Mouse (Mus musculus) adrenal gland, postnatal 14 days (tissue): ENCODE measurements around the gene St3gal6. TPM values are rescaled to one million over a fixed set of nuclear protein-coding genes. Genes with fewer than 3 reads are reported as not detected.

Experiments used
- DNase-seq: peaks from one replicate; pipeline ENCODE4 v3.0.0; 2021; ENCODE audit warnings: mixed read lengths
- long read RNA-seq, 2 experiments: library from polyadenylated mRNA; stranded (forward); transcript quantifications; one replicate each; pipeline ENCODE4 v2.0.0; 2021
- total RNA-seq: library from RNA; stranded (reverse); gene quantifications from 2 replicates; pipeline ENCODE4 v1.2.3, GENCODE M21; 2021

The St3gal6 gene
- 21.9 and 35.0 TPM in 2 replicates for total RNA-seq
- long read RNA-seq, experiment 1, full-length matches to known transcripts, result 1 of 4 reads
- long read RNA-seq, experiment 1, partial matches to known transcripts, result 1 of 4 reads
- long read RNA-seq, experiment 1, other reads (novel, unspliced or antisense), result 2 of 4 reads
- long read RNA-seq, experiment 2, full-length matches to known transcripts, result 4 of 7 reads
- long read RNA-seq, experiment 2, partial matches to known transcripts, result 1 of 7 reads
- long read RNA-seq, experiment 2, other reads (novel, unspliced or antisense), result 2 of 7 reads

DNA sequence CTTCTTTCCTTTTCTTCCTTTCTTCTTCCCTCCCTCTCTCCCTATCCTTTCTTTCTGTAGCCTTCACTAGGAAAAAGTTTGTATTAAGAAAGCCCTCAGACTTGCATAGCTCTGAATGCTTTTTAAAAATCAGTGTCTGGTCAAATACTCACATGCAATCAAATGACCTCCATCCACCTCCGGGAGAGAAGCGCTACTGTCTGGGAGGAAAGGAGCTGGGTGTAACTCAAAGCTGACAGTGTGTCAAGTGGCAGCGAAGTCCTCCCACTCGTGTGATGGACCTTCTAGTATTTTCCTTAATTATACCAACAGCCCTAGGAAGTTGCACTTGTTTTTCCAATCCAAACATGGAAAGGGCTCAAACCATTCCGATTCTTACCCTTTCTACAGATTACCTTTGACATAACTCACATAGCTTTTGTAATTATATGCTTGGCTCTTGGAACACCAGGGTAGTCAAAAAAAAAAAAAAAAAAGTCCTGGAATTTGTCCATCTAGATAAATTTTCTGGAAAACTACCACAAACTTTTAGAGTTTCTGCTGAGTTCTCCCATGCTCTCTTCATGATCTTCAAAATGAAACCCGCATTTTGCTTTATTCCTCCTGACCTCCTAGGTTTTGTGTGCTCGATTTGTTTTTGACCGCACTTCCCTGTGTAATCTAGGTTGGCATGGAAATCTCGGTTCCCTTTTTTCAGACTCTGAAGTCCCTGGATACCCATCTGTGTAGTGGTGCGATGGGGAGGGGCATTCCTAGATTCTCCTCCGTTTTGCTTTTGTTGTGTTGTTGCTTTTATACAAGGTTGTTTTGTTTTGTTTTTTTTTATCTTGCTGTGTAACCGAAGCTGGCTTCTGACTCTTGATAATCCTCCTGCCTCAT lies at the start of gene St3gal6:
Gene St3gal6, minus strand, starts transcription at position 272 of the 879 bp plus-strand sequence.
- DNase-seq, result no peak

DNA sequence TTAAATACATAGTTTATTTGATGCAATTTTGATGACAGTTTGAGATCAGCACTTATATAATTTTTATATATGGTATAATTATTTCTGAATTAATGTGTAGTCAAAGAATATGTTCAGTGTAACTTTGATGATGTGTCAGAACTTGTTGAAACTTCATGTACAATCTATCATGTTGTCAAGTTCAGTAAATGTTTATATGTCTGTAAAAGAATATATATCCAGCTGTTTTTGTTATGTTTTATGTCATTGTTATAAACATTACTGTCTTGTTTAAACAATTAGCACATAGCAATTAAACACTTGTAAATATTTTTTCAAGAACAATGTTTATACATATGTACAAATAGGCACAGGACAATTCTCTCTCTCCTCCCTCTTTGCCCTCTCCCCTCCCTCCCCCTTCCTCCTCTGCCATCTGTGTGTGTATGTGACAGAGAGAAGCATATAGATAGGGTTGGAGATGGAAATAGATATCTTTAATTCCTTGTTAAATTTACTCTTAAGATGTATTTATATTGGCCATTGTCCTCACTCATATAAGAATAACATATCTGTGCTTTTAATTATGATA lies 46.7 kb upstream of the St3gal6 start:
- no peak for DNase-seq

DNA sequence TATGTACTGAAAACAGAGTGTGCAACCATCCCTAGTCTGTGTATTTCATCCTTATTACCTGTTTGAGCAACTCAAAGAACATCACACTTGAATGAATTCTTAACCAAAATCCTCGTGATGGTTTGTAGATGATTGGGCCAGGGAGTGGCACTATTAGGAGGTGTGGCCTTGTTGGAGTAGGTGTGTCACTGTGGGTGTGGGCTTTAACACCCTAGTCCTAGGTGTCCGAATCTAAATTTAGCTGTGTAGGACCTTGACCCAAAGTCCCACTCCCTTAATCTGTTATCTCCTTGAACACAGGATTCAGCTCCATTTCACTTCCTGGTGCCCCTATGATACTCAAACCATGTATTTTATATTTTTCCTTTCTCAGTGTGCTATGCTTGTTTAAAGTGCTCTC lies 37.2 kb upstream of the St3gal6 start:
- DNase-seq, result no peak

DNA sequence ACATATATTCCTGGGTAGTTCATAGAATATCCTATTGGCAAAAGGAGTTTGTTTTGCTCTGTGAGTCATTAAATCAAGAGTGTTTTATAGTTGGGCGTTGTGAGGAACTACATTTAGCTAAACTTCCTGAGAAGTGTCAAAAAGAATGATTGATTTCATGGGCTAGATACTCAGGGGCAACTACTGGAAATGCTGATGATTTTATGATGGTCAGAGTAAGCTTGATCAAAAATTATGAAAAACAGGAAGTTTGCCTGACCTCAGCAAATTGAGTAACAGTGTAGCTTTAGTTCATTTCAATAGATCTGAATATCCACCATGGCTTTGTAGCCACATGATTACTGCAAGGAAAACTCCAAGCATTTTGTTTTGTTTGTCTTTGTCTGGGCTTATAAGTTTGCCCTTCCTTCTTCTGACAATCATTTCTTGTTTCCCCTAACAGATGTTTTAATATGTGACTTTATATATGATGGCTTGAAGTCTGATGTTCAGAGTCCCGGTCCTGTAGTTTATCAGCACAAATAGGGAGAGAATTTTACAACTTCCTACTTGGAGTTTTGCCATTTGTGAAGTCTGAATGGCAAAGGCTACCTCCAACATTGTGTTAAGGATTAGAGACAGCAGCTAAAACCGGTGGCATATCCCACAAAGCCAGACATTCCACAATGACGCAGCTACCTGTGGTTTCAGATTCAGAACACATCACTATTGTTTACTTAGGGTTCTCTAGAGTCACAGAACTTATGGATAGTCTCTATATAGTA lies 32.2 kb upstream of the St3gal6 start:
- DNase-seq, result no peak

DNA sequence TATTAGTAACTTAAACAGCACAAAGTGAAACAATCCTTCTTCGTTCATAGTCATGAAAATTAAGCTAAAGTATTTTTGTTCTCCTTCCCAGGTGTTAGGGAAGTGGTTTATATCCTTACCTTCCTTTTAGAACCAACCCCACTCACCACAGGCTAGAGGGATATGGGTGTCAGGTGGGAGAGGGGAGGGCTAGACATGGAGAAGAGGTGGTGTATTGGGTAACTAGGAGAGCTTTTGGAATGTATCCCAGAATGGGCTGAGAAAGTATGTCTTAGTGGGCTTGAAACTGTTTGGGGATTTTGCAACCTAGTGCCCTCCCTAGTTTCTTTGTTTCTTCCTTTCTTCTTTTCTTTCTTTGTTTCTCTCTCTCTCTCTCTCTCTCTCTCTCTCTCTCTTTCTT lies 30.6 kb upstream of the St3gal6 start:
- DNase-seq, result no peak

DNA sequence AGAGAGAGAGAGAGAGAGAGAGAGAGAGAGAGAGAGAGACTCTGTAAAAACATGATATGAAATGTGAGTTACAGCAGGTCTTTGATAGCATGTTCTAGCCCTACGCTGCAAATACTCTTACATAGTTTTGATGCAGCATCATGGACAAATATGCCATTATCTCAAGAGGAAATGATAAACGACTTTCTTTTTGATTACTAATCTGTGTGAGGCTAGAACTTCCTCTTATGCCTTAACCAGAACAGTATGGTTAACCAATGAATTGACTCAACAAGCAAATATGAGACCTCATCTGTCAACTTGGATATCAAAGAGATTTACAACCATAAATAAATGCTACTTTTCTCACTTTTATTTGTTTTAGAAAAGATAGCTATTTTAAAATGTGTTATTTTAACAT lies 24.0 kb upstream of the St3gal6 start:
- DNase-seq, result no peak

DNA sequence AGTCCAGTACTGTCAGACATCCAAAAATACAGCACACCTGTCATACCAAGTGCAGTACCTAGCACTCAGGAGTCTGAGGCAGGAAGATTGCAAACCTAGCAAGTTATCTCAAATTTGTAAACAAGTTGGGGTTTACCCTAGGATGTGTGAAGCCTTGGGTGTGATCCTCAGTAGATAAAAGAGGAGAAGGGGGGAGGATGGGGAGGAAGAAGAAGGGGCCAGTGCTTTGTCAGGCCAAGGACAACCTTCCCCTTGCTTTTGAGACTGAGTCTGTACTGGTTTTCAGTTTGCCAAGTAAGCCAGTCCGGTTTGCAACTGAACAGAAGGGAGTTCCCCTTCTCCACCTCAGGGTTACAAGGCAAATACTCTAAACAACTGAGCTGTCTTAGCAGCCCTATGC lies 22.1 kb upstream of the St3gal6 start:
- DNase-seq, result no peak

DNA sequence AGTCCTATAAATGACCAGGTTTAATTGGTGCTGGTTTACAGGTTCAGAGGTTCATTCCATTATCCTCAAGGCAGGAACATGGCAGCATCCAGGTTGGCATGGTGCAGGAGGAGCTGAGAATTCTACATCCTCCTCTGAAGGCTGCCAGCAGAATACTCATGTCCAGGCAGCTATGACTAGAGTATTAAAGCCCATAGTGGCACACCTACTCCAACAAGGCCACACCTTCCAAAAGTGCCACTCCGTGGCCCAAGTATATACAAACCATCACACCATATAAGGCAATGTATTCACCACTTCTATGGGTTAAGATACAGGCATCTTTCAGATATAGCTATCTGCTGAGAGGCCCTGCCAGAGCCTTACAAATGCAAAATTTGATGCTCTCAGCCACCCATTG lies 15.4 kb upstream of the St3gal6 start:
- DNase-seq, result no peak

DNA sequence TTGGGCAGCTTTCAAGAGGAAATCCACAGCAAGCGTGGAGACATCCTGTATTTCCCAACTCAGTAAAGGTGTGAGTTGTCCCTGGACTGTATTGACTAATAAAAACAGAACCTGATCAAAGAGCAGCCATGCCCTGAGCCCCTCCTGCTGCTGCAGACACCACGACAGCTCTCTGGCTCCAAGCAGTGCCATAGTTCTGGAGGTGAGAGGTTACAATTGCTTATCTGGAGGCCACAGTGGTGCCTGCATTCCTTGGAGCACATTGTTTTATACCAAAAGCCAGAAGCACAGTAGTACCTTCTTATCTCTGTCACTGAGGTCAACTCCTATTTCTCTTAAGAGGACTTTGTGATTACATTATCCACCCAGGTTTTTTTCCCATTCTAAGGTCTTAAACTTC lies 15.0 kb upstream of the St3gal6 start:
- DNase-seq, result no peak

DNA sequence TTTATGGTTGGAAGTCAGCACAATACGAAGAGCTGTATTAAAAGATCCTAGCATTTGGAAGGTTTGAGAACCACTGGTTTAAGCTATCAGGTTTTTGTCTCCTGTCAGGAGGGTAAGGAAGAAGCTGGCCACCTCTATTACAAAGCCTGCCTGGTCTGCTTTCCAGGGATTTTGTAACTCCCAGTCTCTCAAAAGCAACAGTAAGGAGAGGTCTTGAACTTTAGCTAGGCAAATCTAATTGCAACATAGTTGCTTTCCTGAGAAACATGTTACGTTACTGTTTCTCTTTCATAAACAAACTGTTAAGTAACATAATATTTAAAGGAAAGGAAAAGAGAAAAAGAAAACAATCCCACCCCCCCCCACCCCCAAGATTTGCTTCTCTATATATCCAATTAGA lies 12.0 kb upstream of the St3gal6 start:
- DNase-seq, result no peak

DNA sequence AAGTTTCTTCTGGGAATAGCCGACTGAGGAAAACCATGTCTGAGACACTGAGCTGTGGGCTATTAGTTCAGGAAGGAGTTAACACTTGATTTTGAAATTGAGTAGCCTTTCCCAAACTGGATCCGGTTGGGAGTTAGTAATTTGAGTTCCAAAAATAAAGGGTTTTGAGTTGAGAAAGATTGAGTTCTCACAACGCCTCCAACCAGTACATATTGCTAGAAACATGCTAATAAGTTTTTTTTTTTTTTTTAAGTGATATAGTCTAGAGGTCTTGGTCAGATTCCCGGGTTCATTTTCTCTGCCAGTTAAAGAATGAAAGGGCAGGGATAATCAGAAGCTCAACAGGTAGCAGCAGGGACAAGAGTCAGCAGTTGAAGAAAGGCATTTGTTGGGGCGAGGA lies 11.2 kb upstream of the St3gal6 start:
- no peak for DNase-seq

DNA sequence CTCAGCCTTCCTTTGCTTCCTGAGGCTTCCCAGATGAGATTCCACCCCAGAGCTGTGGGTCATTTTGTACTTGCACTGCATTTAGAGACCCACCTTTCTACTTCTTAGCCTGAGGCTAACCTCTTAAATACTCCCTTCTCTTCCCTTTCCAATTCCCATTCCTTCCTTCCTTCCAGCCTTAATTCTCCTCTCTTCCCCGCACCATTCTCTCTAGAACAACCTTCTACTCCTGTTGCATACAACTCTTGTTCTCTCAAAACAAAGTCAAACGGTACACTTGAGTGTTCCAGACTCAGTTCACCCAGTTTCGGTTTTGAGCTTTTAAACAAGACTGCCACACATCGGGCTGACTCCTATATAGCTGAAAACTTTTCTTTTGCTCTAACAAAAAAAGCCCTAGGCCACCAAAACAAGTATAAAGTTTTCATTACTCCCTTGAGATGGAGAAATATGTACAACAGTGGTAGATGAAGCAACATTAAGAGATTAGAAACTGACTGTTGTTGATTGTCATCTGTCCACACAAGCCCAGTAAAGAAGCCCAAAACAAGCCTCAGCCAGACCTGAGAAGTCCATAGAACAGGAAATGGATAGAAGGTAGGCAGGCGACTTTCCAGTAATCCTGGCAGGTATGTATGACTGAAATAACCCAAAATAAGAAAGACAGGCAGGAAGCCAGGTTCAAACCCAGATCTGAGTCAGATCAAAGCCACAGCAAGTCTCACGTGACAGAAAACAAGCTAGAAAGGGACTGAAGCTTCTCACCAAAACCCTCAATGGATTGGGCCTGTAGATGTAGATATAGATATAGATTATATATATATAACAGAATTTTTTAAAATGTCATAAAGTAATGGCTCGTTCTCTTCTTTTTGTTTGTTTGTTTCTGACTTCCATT lies 10.5 kb upstream of the St3gal6 start:
- DNase-seq, result no peak

DNA sequence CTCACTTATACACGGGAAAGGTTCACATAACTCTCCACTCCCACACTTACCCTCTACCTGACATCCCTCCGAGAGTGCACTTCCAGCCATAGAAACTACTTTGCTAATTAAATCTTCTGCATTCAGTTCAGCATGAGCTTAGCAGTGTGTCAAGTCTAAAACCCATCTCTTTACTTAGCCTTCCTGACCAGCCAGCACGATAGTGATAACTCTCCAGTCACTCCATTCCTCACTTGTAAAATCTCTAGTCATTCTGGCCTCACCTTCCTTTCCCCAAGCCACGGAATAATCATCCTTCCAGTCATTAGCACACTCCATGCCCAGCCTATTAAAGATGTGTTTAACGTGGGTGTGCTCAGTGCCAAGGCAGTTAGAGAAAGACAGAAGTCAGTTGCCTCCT lies 9.7 kb upstream of the St3gal6 start:
- DNase-seq, result no peak

DNA sequence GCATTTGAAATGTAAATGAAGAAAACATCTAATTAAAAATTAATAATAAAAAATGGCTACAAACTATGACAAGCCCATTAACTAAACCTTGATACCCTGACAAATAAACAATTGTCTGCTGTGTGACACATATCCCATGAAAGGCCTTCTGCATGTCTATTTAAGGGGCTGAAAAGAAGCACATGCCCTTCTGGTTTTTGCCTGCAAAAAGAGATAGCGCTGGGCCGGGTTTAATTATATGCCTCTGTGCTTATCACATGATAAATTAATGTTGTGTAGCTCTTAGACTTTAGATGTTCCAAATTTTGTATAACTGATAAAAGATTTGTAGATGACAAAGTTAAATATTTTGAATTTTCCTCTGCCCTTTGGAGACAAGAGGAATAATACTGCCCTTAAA lies 9.2 kb upstream of the St3gal6 start:
- no peak for DNase-seq

DNA sequence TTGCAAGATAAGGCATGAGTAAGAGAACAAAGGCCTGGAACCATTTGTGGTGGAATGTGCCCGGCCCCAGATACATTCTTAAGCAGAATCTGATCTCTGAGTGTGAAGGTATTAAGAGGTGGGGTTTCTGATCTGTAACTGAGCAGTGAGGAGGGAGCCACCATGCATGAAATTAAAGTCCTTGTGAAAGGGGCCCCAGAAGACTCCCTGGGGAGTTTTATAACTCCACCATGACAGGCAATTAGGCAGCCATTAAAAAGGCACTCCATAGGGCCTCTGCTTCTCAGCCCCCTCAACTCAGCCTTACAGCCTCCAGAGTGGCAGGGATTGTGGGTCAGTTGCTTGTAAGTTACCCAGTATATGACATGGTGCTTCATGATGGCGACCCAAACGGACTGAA lies 8.5 kb upstream of the St3gal6 start:
- no peak for DNase-seq

DNA sequence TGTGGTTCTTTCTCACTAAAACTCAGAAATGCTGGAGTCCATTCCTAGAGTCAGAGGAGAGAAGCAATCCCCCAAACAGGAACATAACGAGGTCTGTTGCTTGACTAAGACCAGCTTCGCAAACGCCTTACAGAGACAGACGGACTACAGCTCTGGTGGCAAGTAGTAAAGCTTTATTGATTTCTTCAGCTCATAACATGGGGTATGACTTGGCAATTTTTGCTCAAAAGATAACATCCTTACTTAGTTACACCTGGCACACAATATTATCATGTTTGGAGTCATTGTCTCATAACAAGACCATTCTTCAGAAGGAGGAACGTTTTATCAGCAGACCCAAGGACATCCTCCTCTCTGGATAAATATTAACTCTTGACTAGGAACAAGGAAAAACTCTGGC lies 3.8 kb upstream of the St3gal6 start:
- DNase-seq, result no peak

DNA sequence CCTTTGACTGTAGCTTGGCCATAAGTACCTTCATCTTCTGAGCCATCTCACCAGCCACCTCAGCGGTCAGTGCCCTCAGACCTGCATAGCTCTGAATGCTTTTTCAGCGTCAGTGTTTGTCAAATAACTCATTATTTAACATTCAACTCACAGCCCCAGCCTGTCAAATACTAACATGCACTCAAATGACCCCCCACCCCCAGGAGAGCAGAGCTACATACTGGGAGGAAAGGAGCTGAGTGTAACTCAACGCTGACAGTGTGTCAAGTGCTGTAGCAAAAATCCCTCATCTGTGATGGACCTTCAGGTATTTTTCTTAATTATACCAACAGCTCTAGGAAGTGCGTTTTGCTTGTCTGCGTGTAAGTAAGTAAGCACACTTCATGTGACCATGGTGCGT lies 2.7 kb upstream of the St3gal6 start:
- DNase-seq, result no peak

DNA sequence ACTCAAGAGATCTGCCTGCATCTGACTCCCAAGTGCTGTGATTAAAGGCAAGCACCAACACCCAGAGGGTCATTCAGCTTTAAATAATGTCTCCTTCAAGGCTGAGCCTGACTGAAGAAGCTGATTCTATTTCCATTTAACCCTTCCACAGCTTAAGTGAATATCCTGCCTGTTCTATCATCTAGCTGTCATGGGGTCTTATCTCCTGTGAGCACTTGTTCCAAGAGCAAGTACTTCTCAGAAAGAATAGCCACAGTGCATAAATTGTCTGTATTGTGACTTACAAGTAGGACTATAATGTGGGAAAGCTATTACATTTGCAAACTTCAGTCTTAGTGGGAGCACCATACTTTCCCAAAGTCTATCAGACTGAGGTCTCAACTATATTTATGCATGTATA lies 1.8 kb upstream of the St3gal6 start:
- DNase-seq, result no peak

DNA sequence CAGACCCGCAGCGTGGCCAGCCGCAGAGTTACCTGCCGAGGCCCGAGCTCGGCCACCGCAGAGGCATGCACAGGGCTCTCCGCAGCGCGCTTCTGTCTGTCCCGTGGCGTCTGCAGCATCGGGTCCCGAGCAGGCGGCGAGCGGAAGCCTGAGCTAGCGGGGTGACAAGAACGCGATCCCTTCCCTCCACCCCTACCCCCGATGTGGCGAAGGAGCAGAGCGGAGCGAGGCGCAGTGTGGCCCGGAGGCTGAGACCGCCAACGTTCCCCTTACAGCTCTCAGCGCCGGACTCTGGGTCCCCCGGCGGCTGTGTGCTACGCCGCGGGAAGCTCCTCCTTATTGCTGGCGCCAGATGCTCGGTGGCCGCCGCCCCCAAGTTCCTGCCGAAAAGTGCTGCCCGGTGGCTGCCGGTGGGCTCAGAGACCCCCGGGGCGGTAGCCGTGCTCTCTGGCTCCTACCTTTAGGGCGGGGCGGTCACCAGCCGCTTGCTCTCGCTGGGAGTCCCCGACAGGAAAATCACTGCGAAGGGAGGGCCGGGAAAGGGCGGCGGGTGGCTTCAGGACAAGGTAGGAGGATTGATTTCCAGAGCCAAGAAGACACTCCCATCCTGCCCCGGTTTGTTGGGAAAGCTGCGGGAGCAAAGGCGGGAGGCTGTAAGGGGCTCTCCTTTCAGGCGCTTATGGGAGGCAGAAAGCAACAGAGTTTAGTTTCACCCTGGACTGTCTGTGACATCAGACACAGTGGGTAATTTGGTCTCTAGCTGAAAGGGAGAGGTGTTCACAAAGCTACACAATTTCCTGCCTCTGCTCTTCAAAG lies 791 bp downstream of the St3gal6 start:
- peak; percentile 80 for DNase-seq

DNA sequence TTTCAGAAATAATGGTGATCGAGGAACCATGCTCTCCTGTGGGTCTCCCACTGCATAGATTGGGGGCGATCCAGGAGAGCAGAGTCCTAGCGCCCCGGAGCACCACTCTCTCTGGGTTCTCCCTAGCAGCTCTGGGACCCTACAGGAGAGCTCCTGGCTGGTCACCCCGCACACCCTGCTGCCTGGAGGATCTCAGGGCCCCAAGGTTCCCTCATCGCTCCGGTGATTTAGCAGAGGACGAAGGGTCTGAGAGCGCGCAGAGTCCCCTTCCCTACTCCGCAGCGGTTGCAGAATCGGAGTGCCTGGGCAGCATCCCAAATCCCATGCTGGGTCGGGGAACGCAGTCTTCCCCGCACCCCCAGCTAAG lies 1.4 kb downstream of the St3gal6 start:
- no peak for DNase-seq

DNA sequence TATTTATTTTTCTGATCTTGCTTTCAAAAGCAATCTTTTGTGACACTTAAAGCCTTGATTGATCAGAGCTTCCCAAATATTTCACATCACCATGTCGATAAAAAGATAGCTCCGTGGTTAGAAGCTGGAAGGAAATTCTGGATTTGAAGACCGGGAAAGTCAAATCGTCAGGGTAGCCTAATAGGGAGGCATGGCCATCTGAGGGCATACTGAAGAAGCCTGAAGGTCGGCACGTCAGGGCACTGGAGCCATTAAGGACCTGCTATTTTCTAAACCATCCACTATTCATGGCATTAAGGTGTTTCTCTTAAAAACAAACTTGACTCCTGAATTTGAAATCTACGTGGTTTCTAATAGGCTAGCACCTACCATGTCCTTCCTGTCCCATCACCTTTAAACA lies 2.1 kb downstream of the St3gal6 start:
- DNase-seq, result no peak
